Mouse (Mus musculus) CH12.LX (cell line): ENCODE measurements around the gene Zfand2a. TPM values are rescaled to one million over a fixed set of nuclear protein-coding genes. Genes with fewer than 3 reads are reported as not detected.

Source experiments
- DNase-seq: peaks from one replicate; pipeline ENCODE4 v3.0.0-alpha.2; 2013; ENCODE audit errors: extremely low read depth
- H3K27ac ChIP-seq: 2 replicates; pipeline ENCODE4 v1.5.1; 2012; ENCODE audit warnings: low read depth, mild to moderate bottlenecking, control low read depth, moderate library complexity; ENCODE audit not compliant: insufficient read depth
- H3K27me3 ChIP-seq: replicated peaks from 2 replicates; pipeline ENCODE3; 2012; ENCODE audit warnings: inconsistent platforms
- H3K36me3 ChIP-seq, 2 experiments: replicated peaks in 1 of 2; 2 replicates each; pipeline versions ENCODE3 to v1.6.1; 2012; ENCODE audit warnings: inconsistent platforms in 1 of 2, low read length in 1 of 2, mild to moderate bottlenecking in 1 of 2, mixed read lengths in 1 of 2, moderate library complexity in 1 of 2; ENCODE audit not compliant: control insufficient read depth in 1 of 2, insufficient read depth in 1 of 2
- H3K4me1 ChIP-seq, 2 experiments: 2 replicates each; pipeline ENCODE4 v1.6.1; 2012; ENCODE audit warnings: inconsistent platforms in 1 of 2, moderate library complexity in 1 of 2; ENCODE audit not compliant: insufficient read depth in 2 of 2, control insufficient read depth in 1 of 2
- H3K4me2 ChIP-seq: 2 replicates; pipeline ENCODE4 v1.6.1; 2012; ENCODE audit warnings: low read depth, mild to moderate bottlenecking, control low read depth; ENCODE audit not compliant: poor library complexity, insufficient read depth, severe bottlenecking
- H3K4me3 ChIP-seq, 3 experiments: fragments of 150-350 bp in 1 of 3; sonication (generic) in 1 of 3; replicated peaks in 1 of 3; 2 replicates each; pipeline versions ENCODE3 to v1.5.1; 2011 to 2012; ENCODE audit warnings: low read depth in 2 of 3, low read length in 2 of 3, mild to moderate bottlenecking in 2 of 3, moderate library complexity in 2 of 3, control low read depth in 1 of 3, improper control_type of control experiment in 1 of 3, inconsistent platforms in 1 of 3, mixed read lengths in 1 of 3; ENCODE audit not compliant: poor library complexity in 1 of 3
- H3K79me2 ChIP-seq: replicated peaks from 2 replicates; pipeline ENCODE4 v1.6.1; 2012; ENCODE audit warnings: mild to moderate bottlenecking, moderate library complexity; ENCODE audit not compliant: control insufficient read depth, poor library complexity, insufficient read depth, severe bottlenecking; ENCODE audit errors: extremely low read depth
- H3K9ac ChIP-seq: 2 replicates; pipeline ENCODE4 v1.6.1; 2012; ENCODE audit warnings: low read depth, mild to moderate bottlenecking, control low read depth, moderate library complexity; ENCODE audit not compliant: insufficient read depth
- H3K9me3 ChIP-seq: replicated peaks from 2 replicates; pipeline ENCODE3; 2012; ENCODE audit warnings: low read length, inconsistent platforms, mixed read lengths
- E2F4 ChIP-seq: IDR thresholded peaks from 2 replicates; pipeline ENCODE4 v1.6.1; 2011; ENCODE audit warnings: low read depth, low read length, improper control_type of control experiment; ENCODE audit not compliant: insufficient replicate concordance
- EP300 ChIP-seq: IDR thresholded peaks from 2 replicates; pipeline ENCODE4 v1.6.1; 2011; ENCODE audit warnings: low read length, improper control_type of control experiment
- ETS1 ChIP-seq: conservative IDR thresholded peaks from 2 replicates; pipeline ENCODE4 v1.6.1; 2012; ENCODE audit warnings: low read depth, mild to moderate bottlenecking, inconsistent platforms, low read length, improper control_type of control experiment, moderate library complexity
- IRF4 ChIP-seq: IDR thresholded peaks from 2 replicates; pipeline ENCODE4 v1.6.1; 2014; ENCODE audit warnings: low read depth, mild to moderate bottlenecking, inconsistent platforms, low read length, improper control_type of control experiment
- MAFK ChIP-seq: IDR thresholded peaks from 2 replicates; pipeline ENCODE4 v1.6.1; 2011; ENCODE audit warnings: low read length, improper control_type of control experiment; ENCODE audit not compliant: insufficient replicate concordance
- MAX ChIP-seq: IDR thresholded peaks from 2 replicates; pipeline ENCODE4 v1.6.1; 2011; ENCODE audit warnings: low read length, improper control_type of control experiment
- MEF2A ChIP-seq: IDR thresholded peaks from 2 replicates; pipeline ENCODE4 v1.6.1; 2014; ENCODE audit warnings: low read depth, mild to moderate bottlenecking, inconsistent platforms, low read length, improper control_type of control experiment, borderline replicate concordance
- MXI1 ChIP-seq: IDR thresholded peaks from 2 replicates; pipeline ENCODE4 v1.6.1; 2011; ENCODE audit warnings: mild to moderate bottlenecking, low read depth, low read length, improper control_type of control experiment
- MYC ChIP-seq: IDR thresholded peaks from 2 replicates; pipeline ENCODE4 v1.6.1; 2011; ENCODE audit warnings: low read depth, mild to moderate bottlenecking, improper control_type of control experiment, low read length
- NELFE ChIP-seq: IDR thresholded peaks from 2 replicates; pipeline ENCODE4 v1.6.1; 2011; ENCODE audit warnings: low read depth, low read length, improper control_type of control experiment
- NRF1 ChIP-seq: IDR thresholded peaks from 2 replicates; pipeline ENCODE4 v1.6.1; 2014; ENCODE audit warnings: low read depth, mild to moderate bottlenecking, inconsistent platforms, low read length, improper control_type of control experiment, moderate library complexity
- PAX5 ChIP-seq: IDR thresholded peaks from 2 replicates; pipeline ENCODE4 v1.6.1; 2012; ENCODE audit warnings: low read length, inconsistent platforms, mixed read lengths
- POLR2A ChIP-seq: IDR thresholded peaks from 2 replicates; pipeline ENCODE4 v1.6.1; 2011; ENCODE audit warnings: low read depth, mild to moderate bottlenecking, improper control_type of control experiment, low read length
- TBP ChIP-seq: conservative IDR thresholded peaks from 2 replicates; pipeline ENCODE4 v1.6.1; 2011; ENCODE audit warnings: low read depth, low read length, improper control_type of control experiment
- USF2 ChIP-seq: conservative IDR thresholded peaks from 2 replicates; pipeline ENCODE4 v1.6.1; 2011; ENCODE audit warnings: low read depth, low read length, improper control_type of control experiment
- ZC3H11A ChIP-seq: IDR thresholded peaks from 2 replicates; pipeline ENCODE4 v1.6.1; 2012; ENCODE audit warnings: low read depth, mild to moderate bottlenecking, inconsistent platforms, low read length, improper control_type of control experiment
- ZMIZ1 ChIP-seq: IDR thresholded peaks from 2 replicates; pipeline ENCODE4 v1.6.1; 2012; ENCODE audit warnings: low read depth, mild to moderate bottlenecking, inconsistent platforms, low read length, improper control_type of control experiment
- ZNF384 ChIP-seq: IDR thresholded peaks from 2 replicates; pipeline ENCODE4 v1.6.1; 2012; ENCODE audit warnings: low read depth, low read length, improper control_type of control experiment, inconsistent platforms
- dilution Hi-C: fragments of 300-500 bp; cut with MboI; formaldehyde crosslinking; loops from 2 replicates; pipeline ENCODE4 v1.14.3; 2020; ENCODE audit warnings: low sequenced_read_pairs; ENCODE audit not compliant: extremely low pct_unique_long_range_greater_than_20kb, extremely low pct_ligation_motif_present
- in situ Hi-C: fragments of 300-500 bp; cut with MboI; formaldehyde crosslinking; loops from 3 replicates; pipeline ENCODE4 v1.14.3; 2019; ENCODE audit warnings: low sequenced_read_pairs, low pct_ligation_motif_present, low pct_unique_long_range_greater_than_20kb, mixed read lengths
- polyA plus RNA-seq: library from polyadenylated mRNA; unstranded; fragments of >175 nt; gene quantifications from 2 replicates; pipeline ENCODE4 v1.2.1, GENCODE M21; 2012; ENCODE audit warnings: low read depth; ENCODE audit not compliant: insufficient read length
- total RNA-seq, 2 experiments: library from RNA; depleted of rRNA; stranded (reverse); fragments of 300-350 nt in 1 of 2; fragments of >200 nt in 1 of 2; gene quantifications; 2 replicates each; pipeline ENCODE4 v1.2.3; 2012 to 2014

Gene Zfand2a
- total and polyA plus RNA-seq, 3 experiments: 5.8 to 13.4 (median 9.2) TPM

DNA sequence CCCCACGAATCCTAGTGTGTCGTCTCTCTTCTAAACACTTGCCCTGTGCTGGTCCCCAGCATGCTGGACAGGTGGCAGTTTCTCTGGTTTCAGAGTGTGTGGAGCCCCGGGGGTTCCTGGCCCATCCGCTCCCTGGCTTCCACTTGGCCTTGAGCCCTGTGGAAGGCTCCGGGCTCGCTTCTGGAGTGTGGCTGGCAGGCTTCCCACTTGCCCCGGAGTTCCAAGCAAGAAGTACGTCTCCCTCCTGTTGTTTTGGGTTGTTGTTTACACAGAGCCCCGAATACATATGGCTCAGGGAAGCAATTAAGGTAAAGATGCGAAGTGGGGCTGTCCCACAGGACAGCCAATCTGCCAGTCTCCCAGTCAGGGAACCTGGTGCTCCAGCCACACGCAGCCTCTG, 31.9 kb upstream of the Zfand2a start:
- H3K79me2 ChIP-seq: no peaks in the 10 kb centered on the region
- TF ChIP-seq MAX (no peak), MEF2A (no peak), TBP (no peak), NELFE (no peak), MXI1 (no peak)
- TF ChIP-seq, all 38 proteins: peak for 0
- Histone ChIP-seq H3K9ac (no peak overlapping the region), H3K4me3 (no peak overlapping the region), H3K36me3 (no peaks in the 10 kb centered on the region), H3K4me1 (0 out of 4 replicates have a peak, but pooled peaks cover 0 to 2% of the 10 kb centered on the region in 2 experiments), H3K9me3 (peaks cover 10% of the 10 kb centered on the region), H3K27ac (no peak overlapping the region), H3K4me2 (no peak overlapping the region), H3K27me3 (peaks cover 34% of the 10 kb centered on the region)
- dilution Hi-C loops (no loop called here), in situ Hi-C loops (no loop called here)
- no peak for DNase-seq

DNA sequence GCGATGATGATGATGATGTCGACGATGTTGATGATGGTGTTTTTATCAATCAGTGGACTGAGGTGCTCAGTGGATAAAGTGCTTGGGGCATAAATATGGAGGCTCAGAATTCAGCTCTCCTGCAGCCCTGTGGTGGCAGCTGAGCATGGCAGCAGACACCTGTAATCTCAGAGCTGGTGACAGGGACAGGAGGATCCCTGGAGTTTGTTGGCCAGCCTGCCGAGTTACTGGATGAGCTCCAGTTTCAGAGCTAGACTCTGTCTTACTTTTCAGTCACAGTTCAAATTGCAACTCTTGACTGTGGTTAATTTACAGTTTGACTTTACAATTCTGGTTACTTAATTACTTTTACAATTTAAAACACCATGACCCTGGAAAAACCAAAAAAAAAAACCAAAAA, 27.9 kb upstream of the Zfand2a start:
- Histone ChIP-seq H3K9ac (no peak overlapping the region), H3K79me2 (no peaks in the 10 kb centered on the region), H3K27ac (no peak overlapping the region), H3K27me3 (peaks cover 43% of the 10 kb centered on the region), H3K4me3 (no peak overlapping the region), H3K4me1 (0 out of 4 replicates have a peak, but pooled peaks cover 2 to 3% of the 10 kb centered on the region in 2 experiments)
- in situ Hi-C loops: no loop called here
- no peak for DNase-seq
- no peak for TF ChIP-seq ZMIZ1
- TF ChIP-seq MAFK: no peak
- no peak for TF ChIP-seq NRF1
- no peak for TF ChIP-seq EP300
- TF ChIP-seq PAX5: no peak
- no peak for TF ChIP-seq ETS1
- TF ChIP-seq USF2: no peak
- TF ChIP-seq MYC: no peak
- TF ChIP-seq E2F4: no peak
- TF ChIP-seq ZC3H11A: no peak
- TF ChIP-seq ZNF384: no peak
- no peak for TF ChIP-seq POLR2A
- TF ChIP-seq IRF4: no peak
- TF ChIP-seq, all 38 proteins: peak for 0
- Histone ChIP-seq H3K9me3 (peaks cover 10% of the 10 kb centered on the region), H3K36me3 (no peaks in the 10 kb centered on the region), H3K4me2 (no peak overlapping the region)
- dilution Hi-C loops: no loop called here
